Mouse (Mus musculus): ENCODE results near the gene Fgfr4. TPM values are rescaled to one million over a fixed set of nuclear protein-coding genes. Genes with fewer than 3 reads are reported as not detected.

Fgfr4 gene
- total RNA-seq, 2 experiments from 2014 or later = 35.9 to 61.1 TPM

DNA sequence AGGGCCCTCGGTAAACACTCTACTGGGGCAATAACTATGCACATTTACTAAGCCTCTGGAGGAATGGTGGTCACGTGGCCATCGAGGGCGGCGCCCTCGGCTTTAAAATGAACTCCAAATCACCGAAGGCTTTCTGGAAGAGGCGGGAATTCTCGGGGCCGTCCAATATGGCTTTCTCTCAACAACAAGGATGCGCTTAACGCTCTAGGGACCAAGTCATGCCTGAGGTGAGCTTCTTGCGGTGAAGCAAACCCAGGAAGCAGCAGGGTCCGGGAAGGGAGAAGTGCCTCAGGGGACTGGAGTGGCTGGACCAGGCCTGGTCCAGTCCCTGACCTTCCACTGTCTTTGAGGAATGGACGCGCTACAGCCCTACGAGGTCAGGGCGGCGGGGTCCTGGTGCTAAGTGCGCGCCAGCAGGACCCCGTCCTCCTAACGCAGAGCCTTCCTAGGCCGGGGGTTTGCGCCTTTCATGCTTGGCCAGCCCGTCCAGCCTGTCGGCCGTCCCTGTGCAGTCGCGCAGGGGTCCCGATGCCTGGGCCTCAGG lies 57.3 kb downstream of the Fgfr4 start, which contains the start of gene Nsd1:
Nsd1 (plus strand) TSS at position 134 of the 544 bp plus-strand sequence.
- DNase-seq = no peak

GRCm38 (mm10) chr13:55210193-55210970 lies 57.9 kb downstream of the Fgfr4 start:
- DNase-seq = peak; percentile 33 to 59

DNA sequence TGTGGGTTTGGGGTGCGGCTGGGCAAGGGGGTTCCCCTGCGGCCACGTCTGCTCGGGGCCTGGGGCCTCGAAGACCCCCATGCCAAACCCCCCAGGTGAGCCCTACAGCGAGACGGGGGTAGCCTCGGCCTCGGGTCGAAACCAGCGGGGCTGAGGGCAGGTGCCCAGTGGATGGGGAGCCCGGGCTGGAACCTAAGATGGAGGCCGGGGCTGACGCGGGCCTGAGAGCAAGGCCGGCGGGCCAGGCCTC lies 58.5 kb downstream of the Fgfr4 start:
- DNase-seq = no peak

GRCm38 (mm10) chr13:55211221-55212010 lies 59.0 kb downstream of the Fgfr4 start:
- DNase-seq = peak; percentile 90 to 94

DNA sequence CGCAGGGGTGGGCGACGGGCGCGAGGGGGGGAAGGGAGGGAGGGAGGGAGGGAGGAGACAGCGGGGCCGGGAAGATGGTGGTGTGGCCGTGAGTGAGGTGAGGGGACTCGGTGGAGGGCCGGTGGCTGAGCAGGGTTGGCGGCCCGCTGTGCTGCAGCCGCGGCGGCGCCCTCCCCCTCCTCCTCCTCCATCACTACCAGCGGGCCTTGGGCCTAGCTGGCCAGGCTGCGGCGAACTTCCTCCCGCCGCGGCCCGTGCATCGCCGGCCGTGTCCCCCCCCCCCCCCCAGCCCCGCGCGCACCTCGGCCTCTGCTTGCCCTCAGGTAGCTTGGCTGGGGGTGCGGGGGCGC lies 59.5 kb downstream of the Fgfr4 start:
- DNase-seq = peak; percentile 59 to 77

GRCm38 (mm10) chr13:55212361-55213137 lies 60.1 kb downstream of the Fgfr4 start:
- DNase-seq = peak; percentile 68 to 75

- no peak for DNase-seq
Observed at GRCm38 (mm10) chr13:55213138-55213806, 60.8 kb downstream of the Fgfr4 start.

Other genes with a start within 250 kb of the Fgfr4 start
- 1 to 10 TPM; 6.0 to 6.4 TPM for gene Unc5a, start 203.2 kb upstream of the Fgfr4 start, total RNA-seq (2021)
- gene Hk3, start 131.3 kb upstream of the Fgfr4 start, total RNA-seq (2021) = 1 to 10 TPM in 1 of 2 experiments, under 1 TPM in 1; 0.72 to 1.1 TPM
- 10 to 100 TPM; 27.1 to 29.4 TPM for gene Uimc1, start 52.3 kb upstream of the Fgfr4 start, total RNA-seq (2021)
- gene Zfp346, start 47.3 kb upstream of the Fgfr4 start, total RNA-seq (2021) = 10 to 100 TPM; 45.8 to 50.9 TPM
- gene Gm17617, start 19.1 kb upstream of the Fgfr4 start, total RNA-seq (2021) = not detected
- 100 to 1,000 TPM; 103 to 115 TPM for gene Nsd1, start 57.1 kb downstream of the Fgfr4 start, total RNA-seq (2021)
- 100 to 1,000 TPM; 149 to 154 TPM for gene Prelid1, start 167.9 kb downstream of the Fgfr4 start, total RNA-seq (2021)
- gene Rab24, start 169.3 kb downstream of the Fgfr4 start, total RNA-seq (2021) = 10 to 100 TPM; 56.9 to 63.8 TPM
- gene Mxd3, start 177.2 kb downstream of the Fgfr4 start, total RNA-seq (2021) = 1 to 10 TPM; 2.9 to 3.0 TPM
- 100 to 1,000 TPM; 114 to 118 TPM for gene Lman2, start 210.1 kb downstream of the Fgfr4 start, total RNA-seq (2021)
- gene Rgs14, start 217.1 kb downstream of the Fgfr4 start, total RNA-seq (2021) = under 1 TPM; 0.49 to 0.86 TPM
- not detected for gene Slc34a1, start 245.5 kb downstream of the Fgfr4 start, total RNA-seq (2021)

Measured in adrenal gland, postnatal 36 days (tissue).